Mouse (Mus musculus): ENCODE data around the gene Shroom3. TPM values are rescaled to one million over a fixed set of nuclear protein-coding genes. Genes with fewer than 3 reads are reported as not detected.

Gene Shroom3
- total RNA-seq, 2 experiments from 2014 or later, result not detected

- no peak for ATAC-seq (replicated peaks; ENCODE audit: low FRiP score, poor library complexity, severe bottlenecking)
These were observed 267.3 kb downstream of the Shroom3 start for GRCm38 (mm10) chr5:92950583-92950982.

GRCm38 (mm10) chr5:92951079-92951478, 267.8 kb downstream of the Shroom3 start:
- ATAC-seq (replicated peaks; ENCODE audit: low FRiP score, poor library complexity, severe bottlenecking), result no peak

GRCm38 (mm10) chr5:92953865-92954264, 270.6 kb downstream of the Shroom3 start:
- no peak for ATAC-seq (replicated peaks; ENCODE audit: low FRiP score, poor library complexity, severe bottlenecking)

- no peak for ATAC-seq (replicated peaks; ENCODE audit: low FRiP score, poor library complexity, severe bottlenecking)
These were observed 271.1 kb downstream of the Shroom3 start for GRCm38 (mm10) chr5:92954323-92954722.

GRCm38 (mm10) chr5:92954827-92955475, 271.7 kb downstream of the Shroom3 start:
- ATAC-seq (replicated peaks; ENCODE audit: low FRiP score, poor library complexity, severe bottlenecking), result no peak

- no peak for ATAC-seq (replicated peaks; ENCODE audit: low FRiP score, poor library complexity, severe bottlenecking)
These were observed 276.1 kb downstream of the Shroom3 start for GRCm38 (mm10) chr5:92959287-92959686.

- no peak for ATAC-seq (replicated peaks; ENCODE audit: low FRiP score, poor library complexity, severe bottlenecking)
These were observed 276.5 kb downstream of the Shroom3 start for GRCm38 (mm10) chr5:92959708-92960107.

- ATAC-seq (replicated peaks; ENCODE audit: low FRiP score, poor library complexity, severe bottlenecking), result no peak
These were observed 278.1 kb downstream of the Shroom3 start for GRCm38 (mm10) chr5:92961353-92961752.

GRCm38 (mm10) chr5:92961770-92962231, 278.6 kb downstream of the Shroom3 start:
- ATAC-seq (replicated peaks; ENCODE audit: low FRiP score, poor library complexity, severe bottlenecking), result no peak

GRCm38 (mm10) chr5:92964691-92965090, 281.5 kb downstream of the Shroom3 start:
- no peak for ATAC-seq (replicated peaks; ENCODE audit: low FRiP score, poor library complexity, severe bottlenecking)

GRCm38 (mm10) chr5:92967143-92967542, 283.9 kb downstream of the Shroom3 start:
- no peak for ATAC-seq (replicated peaks; ENCODE audit: low FRiP score, poor library complexity, severe bottlenecking)

- no peak for ATAC-seq (replicated peaks; ENCODE audit: low FRiP score, poor library complexity, severe bottlenecking)
These were observed 284.7 kb downstream of the Shroom3 start for GRCm38 (mm10) chr5:92967906-92968305.

GRCm38 (mm10) chr5:92969443-92969842, 286.2 kb downstream of the Shroom3 start:
- no peak for ATAC-seq (replicated peaks; ENCODE audit: low FRiP score, poor library complexity, severe bottlenecking)

- no peak for ATAC-seq (replicated peaks; ENCODE audit: low FRiP score, poor library complexity, severe bottlenecking)
These were observed 286.7 kb downstream of the Shroom3 start for GRCm38 (mm10) chr5:92969926-92970325.

GRCm38 (mm10) chr5:92970480-92970879, 287.2 kb downstream of the Shroom3 start:
- no peak for ATAC-seq (replicated peaks; ENCODE audit: low FRiP score, poor library complexity, severe bottlenecking)

- ATAC-seq (replicated peaks; ENCODE audit: low FRiP score, poor library complexity, severe bottlenecking), result no peak
These were observed 297.2 kb downstream of the Shroom3 start for GRCm38 (mm10) chr5:92980393-92980792.

- ATAC-seq (replicated peaks; ENCODE audit: low FRiP score, poor library complexity, severe bottlenecking), result no peak
These were observed 297.6 kb downstream of the Shroom3 start for GRCm38 (mm10) chr5:92980862-92981261.

GRCm38 (mm10) chr5:92982673-92983072, 299.4 kb downstream of the Shroom3 start:
- ATAC-seq (replicated peaks; ENCODE audit: low FRiP score, poor library complexity, severe bottlenecking), result no peak

- ATAC-seq (replicated peaks; ENCODE audit: low FRiP score, poor library complexity, severe bottlenecking), result no peak
These were observed 300.7 kb downstream of the Shroom3 start for GRCm38 (mm10) chr5:92983942-92984341.

- ATAC-seq (replicated peaks; ENCODE audit: low FRiP score, poor library complexity, severe bottlenecking), result no peak
These were observed 301.5 kb downstream of the Shroom3 start for GRCm38 (mm10) chr5:92984692-92985091.

- no peak for ATAC-seq (replicated peaks; ENCODE audit: low FRiP score, poor library complexity, severe bottlenecking)
These were observed 302.2 kb downstream of the Shroom3 start for GRCm38 (mm10) chr5:92985391-92985790.
